Mouse (Mus musculus) kidney, postnatal 14 days (tissue): ENCODE data around the gene Bbox1.

ENCODE experiments used
- DNase-seq: peaks from one replicate; pipeline ENCODE4 v3.0.0; 2022; ENCODE audit warnings: mixed read lengths

The Bbox1 gene

DNA sequence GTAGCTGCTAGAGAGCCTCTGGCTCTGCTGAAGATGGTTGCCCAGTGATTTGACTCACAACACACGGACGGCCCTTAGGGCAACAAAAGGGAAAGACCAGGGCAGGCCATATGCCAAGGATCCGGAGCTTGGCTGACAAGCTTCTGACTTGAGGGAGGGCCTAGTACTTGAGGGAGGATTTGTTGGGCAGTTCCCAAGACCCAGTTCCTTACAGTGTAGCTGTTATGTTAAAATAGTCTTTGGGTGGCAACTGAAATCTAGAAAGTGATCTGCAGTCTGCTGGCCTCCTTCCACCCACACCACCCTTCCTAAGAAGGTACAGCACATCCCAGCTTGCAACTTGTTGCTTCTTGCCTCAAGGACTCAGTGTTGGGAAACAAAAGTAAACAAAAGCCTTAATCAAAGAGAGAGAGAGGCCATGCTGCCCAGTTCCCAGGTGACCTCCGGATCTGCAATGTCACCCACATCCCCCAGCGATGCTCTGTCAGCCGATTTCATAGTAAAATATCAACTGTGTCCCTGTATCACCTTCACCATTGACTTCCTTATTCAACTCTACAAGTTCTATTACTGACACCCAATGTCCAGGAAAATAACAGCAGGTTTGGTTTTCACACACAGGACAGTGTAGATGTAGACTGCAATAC is at the start of gene Bbox1:
Bbox1 (minus strand) TSS at position 52 of the 647 bp plus-strand sequence.
- DNase-seq: no peak

DNA sequence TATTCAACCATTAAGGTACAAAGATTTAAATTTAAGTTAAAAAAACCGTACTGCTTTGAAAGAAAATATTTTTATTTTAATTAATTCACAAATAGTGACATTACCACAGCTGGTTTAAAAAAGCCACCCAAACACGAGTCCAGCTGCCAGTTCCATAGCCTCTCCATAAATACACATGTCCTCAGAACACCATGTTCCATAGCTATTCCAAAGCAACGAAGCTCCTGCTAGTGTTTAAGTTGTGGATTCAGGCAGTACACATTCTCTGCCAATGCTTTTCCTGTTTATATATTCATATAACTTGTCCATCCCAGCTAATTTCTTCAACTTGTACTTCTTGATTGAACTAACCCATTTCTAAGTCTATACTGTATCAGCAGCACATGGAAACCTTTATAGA is 49.5 kb upstream of the Bbox1 start:
- DNase-seq: no peak

DNA sequence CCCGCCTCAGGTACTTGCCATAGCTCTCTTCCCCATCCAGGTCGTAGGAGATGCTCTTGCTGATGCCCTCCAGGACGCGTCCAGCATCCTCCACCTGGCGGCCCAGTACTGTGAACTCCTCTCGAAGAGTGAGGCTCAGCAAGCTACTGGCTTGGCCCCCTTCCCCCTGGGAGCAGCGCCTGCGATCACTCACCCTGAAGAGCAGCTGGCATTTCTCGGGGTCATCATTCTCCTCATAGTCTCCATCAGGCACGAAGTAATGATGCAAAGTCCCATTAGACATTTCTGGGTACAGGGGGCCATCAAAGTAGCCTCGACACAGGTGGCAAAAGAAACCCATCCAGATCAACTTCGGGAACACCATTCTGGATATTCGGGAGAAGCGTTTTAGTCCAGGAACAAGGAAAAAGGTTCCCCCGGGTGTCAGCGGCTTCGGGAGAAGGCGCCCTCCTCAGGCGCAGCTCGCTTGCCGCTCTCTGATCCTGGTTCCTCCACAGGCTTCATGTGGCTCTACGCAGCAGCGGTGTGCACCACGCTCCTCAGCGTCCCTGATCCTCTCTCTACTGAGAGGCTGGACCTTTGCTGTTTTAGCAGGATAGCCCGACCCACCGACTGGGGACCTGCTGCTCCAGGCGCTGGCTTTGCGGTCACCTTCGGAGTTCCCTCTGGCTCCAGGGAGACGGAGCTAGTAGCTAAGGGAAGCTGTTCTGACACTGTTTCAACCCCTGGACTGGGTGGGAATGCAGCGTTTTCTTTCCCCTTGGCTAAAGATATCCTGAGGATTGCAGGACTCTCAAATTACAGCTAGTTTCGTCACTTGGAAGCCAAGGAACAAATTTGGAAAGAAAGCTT is 48.3 kb upstream of the Bbox1 start, which contains the start of gene Fibin:
Fibin (minus strand) TSS at position 752 of the 852 bp plus-strand sequence.
- DNase-seq: peak; percentile 52

DNA sequence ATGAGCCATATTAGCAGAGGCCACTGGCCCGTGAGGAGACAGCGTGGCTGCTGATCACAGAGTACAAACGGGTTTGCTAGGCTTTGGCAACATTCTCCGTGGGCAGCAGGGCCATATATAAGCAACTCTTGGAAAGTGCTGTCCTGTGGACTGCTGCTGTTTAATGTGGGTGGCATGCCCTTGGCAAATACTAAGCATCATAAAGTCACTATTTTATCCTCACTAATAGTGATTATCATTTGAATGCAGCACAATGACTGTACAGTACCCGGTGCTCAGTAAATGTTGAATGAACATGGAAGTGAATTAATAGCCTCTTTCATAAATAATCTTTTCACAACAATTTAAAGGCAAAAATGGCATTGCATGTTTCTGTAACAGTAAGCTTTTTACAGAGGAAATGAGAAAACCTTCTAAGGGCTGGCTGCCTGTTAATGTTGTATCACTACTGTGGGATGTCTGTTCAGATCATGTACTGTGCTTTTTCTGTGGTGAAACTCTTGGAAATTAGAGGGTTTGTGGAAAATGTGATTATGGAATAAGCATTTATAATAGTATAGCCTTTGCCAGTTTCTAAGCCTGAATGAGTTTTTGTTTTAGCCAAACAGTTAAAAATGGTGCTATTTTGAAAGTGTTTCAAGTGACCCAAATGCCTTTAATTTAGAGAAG is 39.1 kb upstream of the Bbox1 start:
- no peak for DNase-seq

- peak; percentile 17 for DNase-seq
These were observed 37.5 kb upstream of the Bbox1 start for GRCm38 (mm10) chr2:110351843-110352251.

GRCm38 (mm10) chr2:110351406-110351805 is 37.0 kb upstream of the Bbox1 start:
- DNase-seq: no peak

DNA sequence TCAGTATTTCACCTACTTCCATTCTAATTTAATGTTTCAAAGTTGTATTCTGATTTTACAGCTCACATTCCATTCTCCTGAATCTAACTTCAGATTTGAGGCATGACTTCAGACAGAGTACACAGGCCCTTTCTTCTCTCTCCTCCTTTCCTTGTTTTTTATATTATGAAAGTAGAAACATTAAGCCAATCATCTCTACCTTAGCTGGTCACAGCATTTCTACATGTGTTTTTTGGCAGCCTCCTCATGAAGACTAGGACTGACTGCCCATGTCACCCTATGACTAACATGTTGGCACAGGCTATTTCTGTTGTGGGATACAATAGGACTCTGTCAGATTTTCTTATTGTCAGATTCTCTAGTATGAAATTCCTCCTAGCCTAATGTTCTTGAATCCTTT is 14.6 kb upstream of the Bbox1 start:
- no peak for DNase-seq

DNA sequence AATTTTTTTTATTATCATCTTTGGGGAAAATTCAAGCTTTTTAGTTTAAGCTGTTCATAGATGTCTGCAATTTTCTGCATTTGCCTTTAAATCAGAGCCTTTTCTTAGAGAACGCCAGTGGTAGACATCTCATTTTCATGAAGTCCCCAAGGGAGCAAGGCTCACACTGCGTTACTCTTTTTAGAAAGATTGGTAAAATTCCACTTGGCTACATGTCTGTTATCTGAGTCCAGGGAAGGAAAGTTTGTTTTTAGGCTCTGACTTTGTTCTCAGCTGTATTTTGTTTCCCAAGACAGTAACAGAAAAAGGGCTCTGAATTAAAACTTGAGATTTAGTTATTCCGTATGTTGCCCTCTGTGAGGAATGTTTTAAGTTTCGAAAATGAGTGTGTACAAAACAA is 5.6 kb upstream of the Bbox1 start:
- DNase-seq: no peak

DNA sequence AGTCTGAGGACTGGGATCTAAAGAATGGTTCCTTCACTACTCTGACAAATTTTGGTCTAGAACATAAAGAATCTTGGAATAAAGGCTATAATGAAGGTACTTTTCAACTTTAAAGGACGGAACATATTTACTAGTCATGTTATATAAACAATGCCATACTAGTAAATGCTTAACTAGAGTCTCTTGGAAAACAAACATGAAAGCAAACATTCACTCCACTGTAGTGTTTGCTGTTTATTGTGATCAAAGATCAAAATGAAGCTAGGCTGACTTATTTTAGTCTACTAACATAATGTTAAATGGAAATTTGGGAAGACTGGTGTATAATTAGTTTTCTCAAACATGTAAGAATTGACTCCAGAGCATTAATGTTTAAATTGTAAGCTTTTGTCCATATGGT is 4.9 kb upstream of the Bbox1 start:
- DNase-seq: no peak

- DNase-seq: no peak
These were observed 4.4 kb upstream of the Bbox1 start for GRCm38 (mm10) chr2:110318719-110319118.

DNA sequence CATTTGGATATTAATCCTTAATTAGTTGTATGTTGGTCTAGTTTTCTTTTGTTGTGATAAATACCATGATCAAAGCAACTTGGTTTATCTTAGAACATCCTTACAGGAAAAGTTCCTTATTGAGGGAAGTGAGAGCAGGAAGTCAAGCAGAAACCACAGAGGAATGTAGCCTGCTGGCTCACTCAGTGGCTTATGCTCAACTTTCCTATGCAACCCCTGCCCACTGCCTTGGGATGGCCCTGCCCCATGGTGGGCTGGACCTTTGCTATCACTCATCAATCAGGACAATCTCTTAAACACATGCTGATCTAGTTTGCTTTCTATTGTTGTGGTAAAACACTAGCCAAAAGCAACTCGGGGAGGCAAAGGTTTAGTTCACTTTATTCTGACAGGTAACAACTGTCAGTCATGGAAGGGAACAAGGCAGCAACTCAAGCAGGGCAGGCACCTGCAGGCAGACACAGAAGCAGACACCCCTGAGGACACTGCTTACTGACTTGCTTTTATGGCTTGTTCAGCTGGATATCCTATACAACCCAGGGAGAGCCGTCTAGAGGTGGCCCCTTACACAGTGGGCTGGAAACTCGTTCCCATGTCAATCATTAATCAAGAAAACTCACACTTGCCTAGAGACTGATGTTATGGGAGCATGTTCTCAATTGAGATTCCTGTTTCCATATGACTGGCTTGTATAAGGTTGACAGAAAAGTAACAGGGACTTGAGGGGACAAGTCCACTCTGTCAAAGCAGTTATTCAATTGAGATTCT is 1.9 kb upstream of the Bbox1 start:
- DNase-seq: no peak

GRCm38 (mm10) chr2:110314074-110314473 is 286 bp downstream of the Bbox1 start:
- DNase-seq: no peak

- no peak for DNase-seq
These were observed 995 bp downstream of the Bbox1 start for GRCm38 (mm10) chr2:110313305-110313824.

- DNase-seq: peak; percentile 37
These were observed 8.7 kb downstream of the Bbox1 start for GRCm38 (mm10) chr2:110305358-110306283.

DNA sequence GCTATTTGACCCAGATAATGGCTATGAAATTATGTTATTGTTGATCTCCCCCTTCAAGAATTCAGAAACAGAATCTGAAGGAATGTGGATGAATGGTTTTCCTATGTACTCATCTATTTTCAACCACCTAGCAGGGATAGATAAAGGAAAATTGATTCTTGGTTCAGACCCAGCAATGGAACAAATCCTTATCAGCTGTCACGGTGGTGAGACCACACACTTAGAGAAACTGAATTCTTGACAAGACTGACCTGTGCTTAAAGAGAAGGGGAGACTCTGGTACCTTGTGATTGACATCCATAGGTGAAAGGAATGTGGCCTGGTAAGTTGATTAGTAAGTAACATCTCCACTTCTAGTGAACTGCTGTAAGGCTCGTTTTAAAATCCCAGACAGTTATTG is 12.1 kb downstream of the Bbox1 start:
- no peak for DNase-seq

- no peak for DNase-seq
These were observed 13.0 kb downstream of the Bbox1 start for GRCm38 (mm10) chr2:110301314-110301713.

- no peak for DNase-seq
These were observed 19.4 kb downstream of the Bbox1 start for GRCm38 (mm10) chr2:110294927-110295326.

DNA sequence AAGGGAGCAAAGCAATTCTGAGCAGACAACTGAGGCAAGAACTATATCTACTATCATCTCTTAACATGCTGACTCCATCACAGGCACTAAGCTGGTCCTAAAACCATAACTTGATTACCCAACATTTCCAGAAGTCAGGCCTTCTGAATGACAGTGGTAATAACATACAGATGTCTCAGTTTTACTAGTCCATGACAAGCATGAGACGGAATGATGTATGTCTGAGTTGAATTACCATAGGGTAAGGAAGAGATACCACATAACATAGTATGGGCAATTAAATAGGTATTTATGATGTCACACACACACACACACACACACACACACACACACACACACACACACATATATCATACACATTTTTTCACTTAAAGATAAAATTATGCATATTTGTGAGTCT is 26.4 kb downstream of the Bbox1 start:
- no peak for DNase-seq

GRCm38 (mm10) chr2:110285829-110286504 is 28.4 kb downstream of the Bbox1 start:
- DNase-seq: no peak

DNA sequence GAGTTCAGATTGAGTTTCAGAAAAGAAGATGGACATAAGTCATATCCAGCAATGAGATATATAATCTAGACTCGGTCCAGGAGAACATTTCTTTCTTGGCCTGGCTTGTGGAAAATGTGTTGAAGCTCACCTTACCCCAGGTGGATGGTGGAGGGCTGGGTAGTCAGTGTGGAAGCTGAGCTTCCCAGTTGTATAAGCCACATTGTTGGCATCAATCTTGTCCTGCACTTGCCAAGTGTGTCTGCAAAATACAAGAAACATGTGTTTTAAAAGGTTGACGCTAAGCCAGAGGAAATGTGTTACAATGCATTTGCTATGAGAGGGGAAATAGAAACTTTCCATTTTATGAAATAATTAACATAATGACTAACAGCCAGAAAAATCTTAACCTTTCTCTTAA is 38.9 kb downstream of the Bbox1 start:
- no peak for DNase-seq

- DNase-seq: peak; percentile 28
These were observed 40.2 kb downstream of the Bbox1 start for GRCm38 (mm10) chr2:110274160-110274559.
